Mouse (Mus musculus): ENCODE data around the gene Scd3.

The Scd3 gene

DNA sequence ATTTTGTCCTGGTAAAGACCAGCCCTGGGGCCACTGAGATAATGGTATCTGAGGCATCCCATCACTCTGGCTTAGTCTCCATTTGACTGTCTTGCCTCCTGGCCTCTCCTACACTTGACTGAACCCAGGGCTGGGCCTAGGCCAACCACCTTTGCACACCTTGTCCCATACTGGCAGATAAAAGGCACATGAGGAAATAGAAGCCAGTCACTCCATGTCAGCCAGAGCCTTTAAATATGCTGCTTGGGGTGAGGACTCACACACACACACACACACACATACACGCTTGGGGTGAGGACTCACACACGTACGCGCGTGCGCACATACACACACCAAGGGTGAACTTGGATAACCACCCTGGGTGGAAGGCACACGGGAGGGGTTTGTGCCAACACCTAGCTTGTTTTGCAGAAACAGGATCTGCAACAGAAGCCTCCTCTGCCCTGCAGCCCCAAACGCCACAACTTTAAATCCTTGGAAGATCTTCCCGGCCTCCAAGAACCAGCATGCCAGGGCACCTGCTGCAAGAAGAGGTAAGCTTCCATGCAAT is at the start of gene Scd3:
Gene Scd3 (plus strand): TSS at position 255 of the 550 bp plus-strand sequence.
- in situ Hi-C loops (cut with MseI, MboI): no loop called here

DNA sequence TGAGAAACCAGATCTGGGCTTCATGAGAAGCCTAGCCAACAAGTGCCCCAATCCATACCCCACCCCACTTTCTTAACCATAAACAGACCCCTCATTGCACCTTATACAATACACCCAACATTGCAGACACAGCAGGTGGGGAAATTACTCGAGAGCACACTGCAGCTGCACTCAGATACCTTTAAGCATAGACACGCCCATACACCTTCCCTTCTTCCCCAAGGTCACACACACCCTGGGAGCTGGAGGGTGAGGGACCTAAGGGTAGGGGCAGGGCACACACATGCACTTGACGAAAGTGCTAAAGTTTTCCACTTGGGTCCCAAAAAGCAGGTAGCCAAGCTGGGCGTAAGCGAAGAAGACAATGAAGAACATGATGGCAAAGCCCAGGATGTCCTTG is 49.3 kb upstream of the Scd3 start:
- in situ Hi-C loops (cut with MseI, MboI): no loop called here

DNA sequence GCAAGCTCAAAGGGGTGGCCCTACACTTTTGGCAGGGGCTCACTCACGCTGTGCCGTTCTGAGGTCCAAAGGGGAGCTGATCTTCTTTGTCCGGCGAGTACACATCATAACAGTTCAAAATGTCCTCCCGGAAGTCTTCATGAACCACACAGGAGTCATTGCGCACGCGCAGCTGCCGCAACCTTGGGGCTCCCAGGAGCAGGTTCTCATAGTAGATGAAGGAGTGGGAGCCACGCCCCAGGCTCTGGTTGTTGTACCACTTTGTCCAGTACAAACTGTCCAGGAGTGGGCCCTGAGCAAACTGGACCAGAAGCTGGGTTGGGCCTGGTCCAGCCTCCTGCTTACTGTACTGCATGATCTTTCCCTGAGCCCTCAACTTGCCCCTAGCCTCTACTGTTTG is 46.1 kb upstream of the Scd3 start:
- in situ Hi-C loops (cut with MseI, MboI): no loop called here

DNA sequence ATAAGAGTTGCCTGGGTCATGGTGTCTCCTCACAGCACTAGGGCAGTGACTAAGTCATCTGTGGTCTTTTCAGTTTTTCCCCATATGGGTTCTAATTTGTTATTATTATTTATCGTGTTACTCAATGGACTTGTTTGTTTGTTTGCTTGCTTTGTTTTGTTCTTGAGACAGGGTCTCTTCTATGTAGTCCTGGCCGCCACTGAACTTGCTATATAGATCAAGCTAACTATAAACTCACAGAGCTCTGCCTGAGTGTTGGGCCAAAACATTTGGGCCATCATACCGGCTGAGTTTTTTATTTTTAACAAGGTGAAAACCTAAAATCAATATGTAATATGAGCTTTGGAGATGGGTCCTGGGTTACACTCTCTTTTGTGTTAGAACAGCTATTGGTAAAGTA is 43.7 kb upstream of the Scd3 start:
- in situ Hi-C loops (cut with MseI, MboI): no loop called here

DNA sequence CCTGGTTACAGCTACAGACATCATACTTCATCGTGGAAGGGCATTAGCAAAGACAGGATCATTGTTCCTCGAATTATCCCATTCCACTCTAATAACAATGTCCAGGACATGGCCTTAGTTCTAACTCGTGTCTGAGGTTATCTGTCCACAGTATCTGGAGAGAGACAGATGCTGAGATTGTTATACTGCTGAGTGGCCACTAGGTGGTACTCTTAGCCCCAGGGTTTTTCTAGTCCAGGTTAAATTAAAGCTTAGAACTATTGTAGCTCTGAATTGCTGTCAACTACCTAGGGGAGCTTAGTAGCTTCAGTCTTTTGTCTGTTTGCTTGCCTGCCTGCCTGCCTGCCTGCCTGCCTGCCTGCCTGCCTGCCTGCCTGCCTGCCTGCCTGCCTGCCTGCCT is 41.6 kb upstream of the Scd3 start:
- in situ Hi-C loops (cut with MseI, MboI): no loop called here

DNA sequence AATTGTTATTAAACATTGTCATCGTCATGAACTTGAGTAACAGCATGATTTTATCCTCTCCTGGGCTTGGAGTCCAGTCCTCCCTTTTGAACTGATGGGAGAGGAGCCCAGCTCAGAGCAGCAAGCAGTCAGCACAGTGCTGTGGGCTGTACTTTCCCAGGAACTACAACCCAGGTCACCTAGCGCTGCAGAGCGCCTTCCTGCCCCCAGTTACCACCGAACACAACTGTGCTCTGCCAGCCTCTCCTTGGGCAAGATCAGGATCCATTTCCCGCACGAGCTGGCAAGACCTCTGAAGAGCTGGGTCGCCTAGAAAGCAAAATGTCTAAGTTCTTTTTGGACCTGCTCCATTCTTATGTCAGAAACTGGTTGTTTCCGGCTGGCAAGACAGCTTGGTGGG is 28.2 kb upstream of the Scd3 start:
- in situ Hi-C loops (cut with MseI, MboI): no loop called here

DNA sequence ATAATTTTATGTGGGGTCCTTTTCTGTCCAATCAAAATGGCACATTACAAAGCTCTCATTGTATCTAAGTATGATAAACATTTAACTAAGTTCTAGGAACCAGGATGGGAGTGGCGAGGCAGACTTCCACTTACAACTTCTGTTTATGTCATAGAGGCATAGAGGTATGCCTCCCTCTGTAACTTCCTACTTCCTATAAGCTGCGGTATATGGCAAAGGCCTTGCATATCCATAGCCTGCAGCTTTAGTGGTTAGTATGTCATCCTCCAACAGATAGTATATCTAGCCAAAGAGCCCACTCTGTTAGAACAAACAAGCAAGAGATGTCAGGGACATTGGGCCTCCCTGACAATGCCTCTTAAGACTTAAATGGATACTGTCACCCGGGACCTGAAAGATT is 26.3 kb upstream of the Scd3 start:
- in situ Hi-C loops (cut with MseI, MboI): no loop called here

DNA sequence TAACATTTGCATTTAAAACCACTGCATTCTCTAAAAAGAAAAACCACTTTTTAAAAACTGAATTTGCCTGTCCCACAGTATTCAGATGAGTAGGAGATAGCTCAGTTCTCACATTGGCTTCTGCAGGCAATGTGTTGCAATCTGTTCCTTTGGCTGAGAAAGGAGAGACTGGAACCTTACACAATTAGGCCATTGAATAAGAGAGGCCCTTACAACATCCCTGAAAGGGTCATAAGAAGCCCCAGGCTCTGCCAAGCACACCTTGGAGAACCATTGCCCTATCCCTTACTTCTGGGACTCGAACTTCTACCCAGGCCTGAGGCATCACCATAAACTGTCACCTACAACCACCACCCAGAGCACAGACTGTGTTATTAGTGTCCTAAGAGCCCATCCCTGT is 22.6 kb upstream of the Scd3 start:
- in situ Hi-C loops (cut with MseI, MboI): no loop called here

DNA sequence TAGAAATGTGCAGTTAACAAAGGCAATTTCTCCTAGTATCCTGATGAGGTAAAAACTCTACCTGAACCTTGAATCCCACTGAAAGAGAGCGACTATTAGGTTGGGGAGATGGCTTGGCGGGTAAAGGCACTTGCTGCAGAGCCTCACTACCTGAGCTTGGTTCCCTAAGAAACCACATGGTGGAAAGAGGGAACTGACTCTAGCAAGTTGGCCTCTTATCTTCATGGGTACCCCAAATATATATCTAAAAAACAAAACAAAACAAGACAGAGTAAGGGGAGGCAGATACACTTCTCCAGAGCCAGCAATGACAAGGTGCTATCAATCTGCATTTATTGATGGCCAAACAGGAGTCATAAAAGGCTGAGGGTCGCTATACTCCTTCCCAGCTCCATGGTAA is 19.1 kb upstream of the Scd3 start:
- in situ Hi-C loops (cut with MseI, MboI): no loop called here

DNA sequence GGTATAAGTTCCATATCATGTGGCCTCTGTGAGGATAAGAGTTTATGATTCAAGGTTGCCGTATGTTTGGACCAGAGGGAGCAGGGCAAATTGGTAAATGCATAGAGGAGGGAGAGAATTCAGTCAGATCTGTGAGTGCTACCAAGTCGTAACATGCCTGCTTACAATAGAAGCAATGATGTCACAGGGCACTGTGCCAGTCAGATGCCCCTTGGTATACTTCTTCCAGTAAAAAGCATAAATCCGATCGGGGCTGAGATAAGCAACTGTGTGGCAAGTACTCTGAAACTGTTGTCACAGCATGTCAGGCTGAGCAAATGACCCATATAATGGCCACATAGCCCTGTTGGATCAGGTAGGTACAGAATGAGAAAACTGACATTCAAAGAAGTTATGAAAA is 14.0 kb upstream of the Scd3 start:
- in situ Hi-C loops (cut with MseI, MboI): no loop called here

DNA sequence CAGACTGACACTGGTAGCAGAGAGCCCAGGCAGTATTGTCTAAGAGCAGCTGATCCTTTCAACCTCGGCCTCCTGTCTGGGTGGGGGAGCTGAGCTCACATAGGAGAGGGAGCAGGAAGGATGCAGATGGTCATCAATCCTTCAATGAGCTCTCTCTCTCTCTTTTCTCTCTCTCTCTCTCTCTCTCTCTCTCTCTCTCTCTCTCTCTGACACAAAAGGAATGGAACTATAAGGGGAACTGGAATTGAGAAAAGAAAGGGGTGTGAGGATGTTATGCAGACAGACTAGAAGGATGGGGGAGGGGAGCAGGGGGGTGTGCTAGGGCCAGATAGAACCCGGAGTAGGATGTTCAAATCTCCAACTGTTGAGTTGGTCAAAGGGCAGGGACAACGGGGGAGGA is 10.7 kb upstream of the Scd3 start, which contains the start of gene Pkd2l1:
Gene Pkd2l1 (minus strand): TSS at position 101 of the 400 bp plus-strand sequence.
- in situ Hi-C loops (cut with MseI, MboI): no loop called here

DNA sequence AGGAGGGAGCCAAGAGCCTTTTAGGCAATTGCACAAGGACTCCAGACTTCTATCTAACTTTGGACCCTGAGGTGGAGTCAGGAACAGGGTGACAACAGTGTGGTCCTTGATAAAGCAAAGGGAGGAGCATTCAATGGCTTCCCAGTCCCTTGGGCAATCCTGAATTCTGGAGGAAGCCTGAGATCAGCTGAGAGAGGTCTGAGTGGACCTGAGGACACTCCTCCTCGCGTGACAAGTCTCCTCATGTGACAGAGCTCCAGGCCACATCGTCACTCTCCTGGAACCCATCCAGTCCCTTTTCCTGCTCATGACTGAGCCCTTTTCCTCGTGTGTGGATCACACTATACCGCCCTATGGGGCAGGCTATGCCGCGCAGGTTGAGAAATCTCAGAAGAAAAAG is 9.2 kb upstream of the Scd3 start:
- in situ Hi-C loops (cut with MseI, MboI): no loop called here

DNA sequence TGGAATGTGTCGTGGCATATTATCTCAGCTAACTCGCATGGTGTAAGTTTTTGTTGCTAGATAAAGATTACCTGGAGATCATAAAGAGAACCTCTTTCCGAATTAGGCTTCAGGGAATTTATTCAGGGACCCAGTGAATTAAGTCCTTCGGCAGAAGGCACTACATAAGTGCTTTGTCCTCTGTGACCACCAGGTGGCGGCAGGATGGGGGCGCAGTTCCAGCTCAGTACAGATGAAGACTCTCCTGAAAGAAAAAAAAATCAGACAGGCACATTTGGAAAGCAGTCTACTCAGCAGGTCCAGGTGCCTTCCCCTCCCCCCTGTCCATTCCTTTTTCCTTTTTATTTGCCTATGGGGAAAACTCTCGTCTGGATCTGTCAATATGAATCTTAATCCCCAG is 7.9 kb upstream of the Scd3 start:
- in situ Hi-C loops (cut with MseI, MboI): no loop called here

DNA sequence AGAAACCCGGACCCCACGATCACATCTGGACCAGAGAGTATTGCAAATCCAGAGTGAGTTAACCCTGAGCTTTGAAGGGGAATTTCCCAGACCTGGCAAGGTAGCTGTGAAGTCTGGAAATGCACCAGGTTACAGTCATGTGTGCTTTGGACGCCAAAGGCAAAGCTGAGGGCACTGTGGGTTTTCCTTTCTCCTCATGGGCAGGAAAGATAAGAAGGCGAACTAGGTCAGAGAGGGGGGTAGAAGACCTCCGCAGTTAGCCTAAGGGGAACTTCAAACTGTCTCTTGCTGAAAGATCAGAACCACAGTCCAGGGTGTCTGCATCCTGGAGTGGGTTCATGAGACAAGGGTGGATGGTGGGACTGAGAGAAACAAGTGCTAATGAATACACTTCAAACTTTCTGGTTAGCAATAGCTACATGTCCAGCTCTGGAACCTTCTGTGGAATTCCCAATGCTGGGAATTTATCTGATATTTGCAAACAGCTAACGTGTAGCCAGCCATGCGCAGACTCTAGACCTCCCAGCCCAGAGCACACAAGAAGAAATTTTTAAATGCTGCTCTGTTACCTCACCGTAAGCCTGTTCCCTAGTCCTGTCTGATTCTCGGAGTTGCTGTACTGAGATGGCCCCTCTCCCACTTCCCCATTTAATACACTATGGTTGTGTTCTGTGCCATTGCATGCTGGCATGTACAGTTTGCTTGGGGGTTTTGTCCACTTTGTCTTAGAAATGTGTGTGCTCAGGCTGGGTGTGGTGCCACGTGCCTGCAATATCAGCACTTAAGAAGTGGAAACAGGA is 5.8 kb upstream of the Scd3 start:
- in situ Hi-C loops (cut with MseI, MboI): no loop called here

DNA sequence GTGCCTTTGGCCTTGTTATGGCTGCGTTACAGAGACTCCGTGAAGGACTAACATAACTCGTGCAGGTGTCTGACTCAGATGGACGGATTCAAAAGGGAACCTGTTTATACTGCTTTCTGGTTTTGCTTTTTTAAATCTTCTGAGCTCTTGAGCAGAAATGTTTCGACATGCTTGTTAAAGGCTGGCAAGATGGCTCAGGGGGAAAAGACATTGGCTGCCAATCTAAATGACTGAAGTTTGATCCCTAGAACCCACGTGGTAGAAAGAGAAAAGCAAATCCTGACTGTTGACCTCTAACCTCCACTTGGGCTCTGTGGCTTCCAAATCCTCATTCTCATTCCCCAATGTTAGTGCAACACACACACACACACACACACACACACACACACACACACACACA is 4.6 kb upstream of the Scd3 start:
- in situ Hi-C loops (cut with MseI, MboI): no loop called here

DNA sequence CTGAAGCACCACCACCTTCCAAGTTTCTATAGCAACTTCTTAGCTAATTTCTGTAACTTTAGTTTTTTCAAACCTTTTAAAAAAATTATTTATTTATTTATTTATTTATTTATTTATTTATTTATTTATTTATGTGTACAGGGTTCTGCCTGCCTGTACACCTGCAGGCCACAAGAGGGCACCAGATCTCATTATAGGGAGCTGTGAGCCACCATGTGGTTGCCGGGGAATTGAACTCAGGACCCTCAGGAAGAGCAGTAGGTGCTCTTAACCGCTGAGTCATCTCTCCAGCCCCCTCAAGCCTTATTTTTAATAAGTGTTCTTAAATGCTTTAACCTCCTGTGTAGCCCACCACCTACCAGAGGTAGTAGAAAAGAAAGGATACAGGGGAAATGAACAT is 4.1 kb upstream of the Scd3 start:
- in situ Hi-C loops (cut with MseI, MboI): no loop called here

DNA sequence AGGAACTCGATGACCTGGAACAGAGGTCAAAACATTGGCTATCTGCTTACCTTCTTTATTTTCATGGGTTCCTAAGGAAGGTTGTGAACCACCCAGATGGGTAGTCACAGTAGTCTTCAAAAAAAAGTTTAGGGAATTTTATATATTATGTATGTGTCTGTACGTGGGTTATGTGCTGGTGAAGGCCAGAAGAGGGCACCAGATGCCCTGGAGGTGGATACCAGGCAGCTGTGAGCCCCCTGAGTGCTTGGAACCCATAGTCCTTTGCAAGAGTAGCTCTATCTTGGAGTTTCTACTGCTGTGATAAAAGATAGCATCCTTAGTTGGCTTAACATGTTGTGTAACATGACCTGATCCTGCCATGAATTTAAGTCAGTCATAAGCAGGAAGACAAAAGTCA is 4.0 kb downstream of the Scd3 start:
- in situ Hi-C loops (cut with MseI, MboI): no loop called here

DNA sequence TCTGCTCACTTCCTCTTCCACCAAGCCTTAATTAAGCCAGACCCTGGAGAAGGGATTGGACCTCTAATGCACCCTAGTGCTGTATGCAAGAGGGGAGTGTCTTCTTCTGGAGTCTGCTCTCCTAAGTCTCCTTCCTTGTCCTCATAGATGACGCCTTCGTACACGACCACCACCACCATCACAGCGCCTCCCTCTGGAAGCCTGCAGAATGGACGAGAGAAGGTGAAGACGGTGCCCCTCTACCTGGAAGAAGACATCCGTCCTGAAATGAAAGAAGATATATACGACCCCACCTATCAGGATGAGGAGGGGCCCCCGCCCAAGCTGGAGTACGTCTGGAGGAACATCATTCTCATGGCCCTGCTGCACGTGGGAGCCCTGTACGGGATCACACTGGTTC is 12.2 kb downstream of the Scd3 start:
- in situ Hi-C loops (cut with MseI, MboI): no loop called here

DNA sequence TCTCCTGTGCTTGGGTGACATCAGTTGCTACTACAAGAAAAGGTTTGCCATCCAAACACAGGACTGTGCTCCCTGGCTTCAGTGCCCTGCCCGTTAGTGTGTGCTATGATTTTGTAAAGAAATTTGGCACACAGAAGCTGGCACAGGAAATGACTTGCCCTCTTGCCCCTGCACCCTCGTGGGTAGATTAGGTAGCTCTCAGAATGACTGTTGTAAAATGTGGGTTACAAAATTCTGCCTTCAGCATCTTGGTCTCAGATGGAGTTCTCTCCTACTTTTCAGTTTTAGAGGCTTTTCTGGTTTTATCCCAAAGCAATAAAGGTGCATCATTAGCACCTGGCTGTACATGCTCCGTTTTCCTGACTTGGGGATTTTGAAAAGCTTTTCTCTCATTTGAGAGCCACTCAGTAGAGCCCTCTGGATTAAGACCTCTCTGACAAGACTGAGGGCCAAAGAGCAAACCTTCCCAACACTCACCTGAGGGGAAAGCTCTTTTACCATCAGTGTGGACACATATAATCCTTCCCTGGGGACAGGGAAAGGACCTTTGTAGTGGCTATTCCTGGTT is 15.0 kb downstream of the Scd3 start:
- in situ Hi-C loops (cut with MseI, MboI): no loop called here

DNA sequence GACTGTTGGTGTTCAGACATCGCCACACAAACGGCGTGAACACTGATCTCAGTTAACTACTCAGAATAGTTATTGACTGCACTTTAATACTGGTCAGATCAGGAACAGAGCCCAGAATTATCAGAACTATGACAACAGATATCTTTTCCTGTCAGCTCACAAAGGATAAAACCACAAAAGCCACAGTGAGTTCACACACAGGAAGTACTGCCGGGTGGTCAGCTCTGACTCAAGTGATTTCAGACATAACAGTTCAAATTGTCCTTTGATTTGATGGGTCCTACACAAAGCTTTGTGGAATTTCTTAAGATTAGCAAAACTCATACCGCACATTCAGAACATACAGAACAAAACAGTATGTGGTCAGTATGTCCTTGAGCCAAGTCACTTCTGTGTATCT is 22.7 kb downstream of the Scd3 start:
- in situ Hi-C loops (cut with MseI, MboI): no loop called here

DNA sequence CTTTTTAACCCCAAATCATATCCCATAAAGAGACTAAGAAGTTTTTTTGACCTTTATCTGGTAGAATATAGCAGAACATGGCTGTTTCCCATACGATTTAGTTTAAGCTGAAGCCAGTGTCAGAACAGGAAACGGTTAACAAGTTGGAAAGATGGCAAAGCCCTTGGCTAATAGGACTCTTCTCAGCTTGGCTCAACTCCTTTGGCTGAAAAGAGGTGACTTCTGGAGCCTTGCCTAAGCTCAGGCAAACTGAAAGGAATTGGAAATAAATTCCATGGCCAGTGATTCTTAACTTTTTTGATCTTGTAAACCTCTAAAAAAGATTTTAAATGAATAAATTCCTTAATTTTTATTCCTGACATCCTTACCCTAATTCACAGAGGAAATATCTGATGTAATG is 26.7 kb downstream of the Scd3 start:
- in situ Hi-C loops (cut with MseI, MboI): no loop called here

DNA sequence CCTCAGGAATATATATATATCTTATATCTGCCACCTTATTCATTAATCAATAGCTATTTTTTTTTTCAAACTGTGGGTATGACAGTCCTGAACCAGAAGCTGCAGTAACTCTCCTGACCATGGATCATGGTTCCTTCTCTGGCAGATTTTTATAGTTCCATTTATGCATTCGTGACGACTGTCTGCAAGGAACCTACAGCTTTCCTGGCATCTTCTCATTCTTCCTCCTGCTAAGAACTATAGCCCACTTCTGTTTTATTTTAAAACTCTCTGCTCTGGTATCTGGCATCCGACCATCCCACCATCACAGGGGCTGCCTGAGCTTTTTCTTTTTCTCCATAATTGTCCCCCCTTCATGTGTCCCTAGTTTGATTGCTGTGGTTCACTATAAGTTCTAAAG is 27.1 kb downstream of the Scd3 start:
- in situ Hi-C loops (cut with MseI, MboI): no loop called here

DNA sequence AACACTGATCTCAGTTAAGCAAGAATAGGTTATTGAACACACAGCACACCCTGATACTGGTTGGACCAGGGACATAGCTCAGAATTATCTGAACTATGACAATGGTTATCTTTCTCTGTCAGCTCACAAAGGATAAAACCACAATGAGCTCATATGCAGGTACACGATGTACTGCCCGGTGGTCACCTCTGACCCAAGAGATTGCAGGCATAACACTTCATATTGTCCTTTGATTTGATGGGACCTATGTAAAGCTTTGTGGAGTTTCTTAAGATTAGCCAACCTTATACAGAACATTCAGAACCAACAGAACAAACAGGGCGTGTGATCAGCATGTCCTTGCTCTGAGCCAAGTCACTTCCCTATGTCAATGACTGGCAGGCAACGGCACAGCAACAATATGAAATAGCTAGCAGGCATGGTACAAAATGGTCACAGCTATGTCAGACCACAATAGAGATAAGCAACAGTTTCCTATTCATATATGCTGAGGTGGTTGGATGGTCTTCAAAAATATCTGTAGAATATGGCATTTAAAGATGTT is 28.6 kb downstream of the Scd3 start:
- in situ Hi-C loops (cut with MseI, MboI): no loop called here
